Mouse (Mus musculus) small intestine, adult 2 months (tissue): ENCODE results near the gene Gpr146.

ENCODE experiments used
- CTCF ChIP-seq: fragments of 200-500 bp; IDR thresholded peaks from 2 replicates; pipeline ENCODE4 v1.5.1; 2012; ENCODE audit warnings: low read depth, mild to moderate bottlenecking, control low read depth, inconsistent platforms, low read length, moderate library complexity, mixed read lengths; ENCODE audit not compliant: insufficient replicate concordance, insufficient read length; ENCODE audit errors: extremely low read depth
- POLR2A ChIP-seq: fragments of 200-500 bp; IDR thresholded peaks from 2 replicates; pipeline ENCODE4 v1.6.1; 2012; ENCODE audit warnings: low read depth, mild to moderate bottlenecking, control low read depth, inconsistent platforms, low read length, moderate library complexity

- TF ChIP-seq POLR2A (no peak), CTCF (no peak)
Observed at GRCm38 (mm10) chr5:139440451-139440850, 63.0 kb downstream of the Gpr146 start.
